Mouse (Mus musculus): ENCODE measurements at regions not wholly inside any gene's neighbourhood (a gene's known extent, or its start where the extent isn't known, plus 50 kb on each side); places are given as distances from the start of the nearest gene placed in this dataset.

DNA sequence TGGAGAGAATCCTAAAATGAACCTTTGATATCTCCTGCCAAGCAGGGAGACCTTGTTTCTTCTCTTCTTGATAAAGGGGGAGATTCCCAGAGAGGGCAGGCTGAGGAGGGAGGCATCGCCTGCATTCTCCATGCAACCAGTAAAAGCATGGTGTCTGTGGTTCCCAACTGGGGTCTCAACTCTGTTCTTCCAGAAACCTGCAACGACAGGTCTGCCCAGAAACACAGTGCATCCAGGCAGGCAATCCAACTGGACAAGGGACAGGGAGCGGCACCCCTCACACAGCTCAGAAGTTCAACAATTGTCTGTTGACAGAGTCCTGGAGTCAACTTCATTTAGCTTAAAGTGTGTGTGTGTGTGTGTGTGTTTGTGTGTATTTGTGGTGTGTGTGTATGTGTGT lies 75.0 kb upstream of the Lrpprc start:
- TF ChIP-seq CTCF (IDR thresholded peaks at IDR 0.05) (no peak), EP300 (IDR thresholded peaks at IDR 0.05) (no peak)
